Mouse (Mus musculus): ENCODE measurements at regions not wholly inside any gene's neighbourhood (a gene's known extent, or its start where the extent isn't known, plus 50 kb on each side); places are given as distances from the start of the nearest gene placed in this dataset.

DNA sequence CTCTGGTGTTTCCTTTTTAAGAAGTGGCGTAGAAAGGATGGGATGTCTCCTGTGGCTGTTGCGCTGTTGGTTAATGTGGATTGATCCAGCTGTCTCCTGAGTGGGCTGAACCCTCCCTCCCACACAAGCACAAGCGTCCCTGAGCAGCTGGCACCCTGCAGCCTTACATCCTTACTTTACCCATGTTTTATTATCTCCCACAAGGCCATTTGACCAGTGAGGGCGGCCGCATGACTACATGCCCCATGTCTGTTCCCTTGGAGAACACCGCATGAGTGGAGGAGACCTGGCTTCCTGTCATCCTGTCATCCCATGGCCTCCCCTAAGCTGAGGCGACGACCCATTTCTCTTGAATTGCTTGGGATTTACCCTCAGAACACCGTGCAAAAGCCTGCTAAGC is 108.2 kb downstream of the Bms1 start:
- TF ChIP-seq POLR2A (IDR thresholded peaks at IDR 0.05; ENCODE audit: insufficient read depth, low read length) (no peak), CTCF (IDR thresholded peaks at IDR 0.05; ENCODE audit: low read depth, low read length) (no peak), EP300 (IDR thresholded peaks at IDR 0.05; ENCODE audit: insufficient read depth, low read depth, low read length) (no peak)

Measured in ES-Bruce4 (cell line).